Mouse (Mus musculus): ENCODE data around the gene Rfxap. TPM values are rescaled to one million over a fixed set of nuclear protein-coding genes. Genes with fewer than 3 reads are reported as not detected.

Gene Rfxap
- polyA plus RNA-seq (2012; rRNA removed): 49.3 and 64.2 TPM in 2 replicates

GRCm38 (mm10) chr3:54807666-54808217 lies at the start of gene Rfxap:
TSS of gene Rfxap (minus strand) at chr3:54807791.

GRCm38 (mm10) chr3:54755145-54756041 lies 52.2 kb downstream of the Rfxap start, which contains the start of gene Smad9:
TSS of gene Smad9 (plus strand) at chr3:54755582.

Other genes starting within 250 kb of the Rfxap start
- 71.1 and 122 TPM in 2 replicates for gene Supt20, start 115.0 kb downstream of the Rfxap start, polyA plus RNA-seq (2012; rRNA removed)
- gene Gm21958, start 93.4 kb downstream of the Rfxap start, polyA plus RNA-seq (2012; rRNA removed): not detected in 2 replicates
- 161 and 178 TPM in 2 replicates for gene Exosc8, start 72.4 kb downstream of the Rfxap start, polyA plus RNA-seq (2012; rRNA removed)
- gene Alg5, start 72.3 kb downstream of the Rfxap start, polyA plus RNA-seq (2012; rRNA removed): 27.1 and 36.2 TPM in 2 replicates
- 0.60 and 2.2 TPM in 2 replicates for gene Smad9, start 52.2 kb downstream of the Rfxap start, polyA plus RNA-seq (2012; rRNA removed)
- 1.8 and 2.0 TPM in 2 replicates for gene Sertm1, start 108.1 kb upstream of the Rfxap start, polyA plus RNA-seq (2012; rRNA removed)
- gene Ccna1, start 247.7 kb upstream of the Rfxap start, polyA plus RNA-seq (2012; rRNA removed): 2.7 and 2.8 TPM in 2 replicates

Measured in central nervous system, embryonic 11.5 days (tissue).